Mouse (Mus musculus): ENCODE data around the gene Cnksr1. TPM values are rescaled to one million over a fixed set of nuclear protein-coding genes. Genes with fewer than 3 reads are reported as not detected.
"Not testable (repeated sequence)": the region's sequence is repeated elsewhere in the genome, so short reads cannot be mapped to it uniquely, and the experiment has no call there.

Cnksr1 gene
- polyA plus RNA-seq (2015; fragmentation: Nextera tagmentation; extraction: Ambion mirVana): 7.7 and 10.0 TPM in 2 replicates

- WGBS: 5% methylated on average over 18 of the region's 18 CpGs
- H3K4me2 ChIP-seq: peak within 1 kb of the TSS; percentile 49
- H3K9ac ChIP-seq: peak within 1 kb of the TSS; percentile 6; the same call in 1 of the 2 replicates
- no peaks in the 10 kb centered on the region for H3K9me3 ChIP-seq
- H3K27me3 ChIP-seq (replicated peaks): 0 out of 2 replicates have a peak, but pooled peaks cover 2% of the 10 kb centered on the region
- H3K4me3 ChIP-seq (replicated peaks): peak within 1 kb of the TSS; percentile 37
- H3K36me3 ChIP-seq: no peaks in the 10 kb centered on the region
- peaks cover 8% of the 10 kb centered on the region; the same call in 1 of the 2 replicates for H3K4me1 ChIP-seq
- H3K27ac ChIP-seq: peak within 1 kb of the TSS; percentile 67
- peak; percentile 94 for ATAC-seq (ENCODE audit: insufficient read depth, low FRiP score, low read depth)
These were observed at the start of gene Cnksr1 for GRCm38 (mm10) chr4:134238279-134238651. TSS of gene Cnksr1 (minus strand) at chr4:134238399.

GRCm38 (mm10) chr4:134287575-134288025 is 49.4 kb upstream of the Cnksr1 start, which contains the start of gene Pdik1l:
TSS of gene Pdik1l (minus strand) at chr4:134287895.
- Histone ChIP-seq H3K9me3 (no peaks in the 10 kb centered on the region), H3K27me3 (replicated peaks) (no peaks in the 10 kb centered on the region), H3K27ac (peak within 1 kb of the TSS; percentile 100), H3K36me3 (0 out of 2 replicates have a peak, but pooled peaks cover 8% of the 10 kb centered on the region), H3K4me1 (peaks cover 27% of the 10 kb centered on the region), H3K4me2 (peak within 1 kb of the TSS; percentile 91), H3K9ac (peak within 1 kb of the TSS; percentile 99), H3K4me3 (replicated peaks) (peak within 1 kb of the TSS; percentile 92)
- ATAC-seq (ENCODE audit: insufficient read depth, low FRiP score, low read depth): peak; percentile 79
- 0% methylated on average over 40 of the region's 43 CpGs for WGBS

GRCm38 (mm10) chr4:134287168-134287564 is 49.0 kb upstream of the Cnksr1 start:
- peak; percentile 93 for ATAC-seq (ENCODE audit: insufficient read depth, low FRiP score, low read depth)

GRCm38 (mm10) chr4:134286226-134287167 is 48.3 kb upstream of the Cnksr1 start:
- Histone ChIP-seq H3K27ac (peak overlapping the region; percentile 83), H3K36me3 (peaks cover 18% of the 10 kb centered on the region), H3K4me1 (peaks cover 24% of the 10 kb centered on the region), H3K9ac (peak overlapping the region; percentile 64), H3K9me3 (no peaks in the 10 kb centered on the region), H3K4me2 (peak overlapping the region; percentile 91), H3K4me3 (replicated peaks) (peak overlapping the region; percentile 92), H3K27me3 (replicated peaks) (no peaks in the 10 kb centered on the region)
- peak; percentile 10 for ATAC-seq (ENCODE audit: insufficient read depth, low FRiP score, low read depth)
- whole genome bisulfite sequencing: under 1% methylated on average over 59 of the region's 59 CpGs

More at GRCm38 (mm10) chr4:134287168-134287564, 49.0 kb upstream of the Cnksr1 start:
- H3K27ac ChIP-seq: peak overlapping the region; percentile 100
- H3K9ac ChIP-seq: peak overlapping the region; percentile 99
- H3K4me3 ChIP-seq (replicated peaks): peak overlapping the region; percentile 92
- under 1% methylated on average over 50 of the region's 59 CpGs for WGBS
- no peaks in the 10 kb centered on the region for H3K9me3 ChIP-seq
- no peaks in the 10 kb centered on the region for H3K27me3 ChIP-seq (replicated peaks)
- peaks cover 27% of the 10 kb centered on the region for H3K4me1 ChIP-seq
- H3K36me3 ChIP-seq: peaks cover 12% of the 10 kb centered on the region
- peak overlapping the region; percentile 91 for H3K4me2 ChIP-seq

- 81% methylated on average over 2 of the region's 2 CpGs for WGBS
- peaks cover 24% of the 10 kb centered on the region for H3K36me3 ChIP-seq
- H3K4me2 ChIP-seq: no peak overlapping the region
- H3K9ac ChIP-seq: no peak overlapping the region
- H3K27ac ChIP-seq: no peak overlapping the region
- no peaks in the 10 kb centered on the region for H3K27me3 ChIP-seq (replicated peaks)
- ATAC-seq (ENCODE audit: insufficient read depth, low FRiP score, low read depth): no peak
- H3K4me3 ChIP-seq (replicated peaks): no peak overlapping the region
- peaks cover 24% of the 10 kb centered on the region for H3K4me1 ChIP-seq
- no peaks in the 10 kb centered on the region for H3K9me3 ChIP-seq
These were observed 46.7 kb upstream of the Cnksr1 start for GRCm38 (mm10) chr4:134284942-134285341.

GRCm38 (mm10) chr4:134273417-134274345 is 35.5 kb upstream of the Cnksr1 start:
- peak overlapping the region; percentile 57; the same call in 1 of the 2 replicates for H3K27ac ChIP-seq

GRCm38 (mm10) chr4:134272731-134273416 is 34.7 kb upstream of the Cnksr1 start:
- ATAC-seq (ENCODE audit: insufficient read depth, low FRiP score, low read depth): peak; percentile 16; the same call in 1 of the 2 replicates

More at GRCm38 (mm10) chr4:134273417-134274345, 35.5 kb upstream of the Cnksr1 start:
- peaks cover 10% of the 10 kb centered on the region for H3K36me3 ChIP-seq
- peak; percentile 84 for ATAC-seq (ENCODE audit: insufficient read depth, low FRiP score, low read depth)
- 4% methylated on average over 14 of the region's 14 CpGs for WGBS
- peak overlapping the region; percentile 46 for H3K4me2 ChIP-seq
- no peaks in the 10 kb centered on the region for H3K9me3 ChIP-seq
- no peaks in the 10 kb centered on the region for H3K27me3 ChIP-seq (replicated peaks)
- H3K9ac ChIP-seq: no peak overlapping the region
- H3K4me1 ChIP-seq: 0 out of 2 replicates have a peak, but pooled peaks cover 5% of the 10 kb centered on the region
- H3K4me3 ChIP-seq (replicated peaks): peak overlapping the region; percentile 20; the same call in 1 of the 2 replicates

GRCm38 (mm10) chr4:134271979-134272378 is 33.8 kb upstream of the Cnksr1 start:
- 81% methylated on average over 7 of the region's 7 CpGs for WGBS
- Histone ChIP-seq H3K9me3 (no peaks in the 10 kb centered on the region), H3K9ac (no peak overlapping the region), H3K4me1 (0 out of 2 replicates have a peak, but pooled peaks cover 5% of the 10 kb centered on the region), H3K4me2 (no peak overlapping the region), H3K27ac (no peak overlapping the region), H3K36me3 (0 out of 2 replicates have a peak, but pooled peaks cover 4% of the 10 kb centered on the region), H3K4me3 (replicated peaks) (no peak overlapping the region), H3K27me3 (replicated peaks) (no peaks in the 10 kb centered on the region)
- no peak for ATAC-seq (ENCODE audit: insufficient read depth, low FRiP score, low read depth)

More at GRCm38 (mm10) chr4:134272731-134273416, 34.7 kb upstream of the Cnksr1 start:
- Histone ChIP-seq H3K9ac (no peak overlapping the region), H3K4me3 (replicated peaks) (peak overlapping the region; percentile 20; the same call in 1 of the 2 replicates), H3K9me3 (no peaks in the 10 kb centered on the region), H3K4me2 (peak overlapping the region; percentile 46), H3K27me3 (replicated peaks) (no peaks in the 10 kb centered on the region), H3K4me1 (0 out of 2 replicates have a peak, but pooled peaks cover 5% of the 10 kb centered on the region), H3K36me3 (peaks cover 10% of the 10 kb centered on the region; the same call in 1 of the 2 replicates), H3K27ac (peak overlapping the region; percentile 57)
- 17% methylated on average over 12 of the region's 13 CpGs for WGBS

- H3K4me1 ChIP-seq; H3K4me3 ChIP-seq (replicated peaks); ATAC-seq (ENCODE audit: insufficient read depth, low FRiP score, low read depth); H3K27ac ChIP-seq; H3K4me2 ChIP-seq; H3K9me3 ChIP-seq; H3K9ac ChIP-seq; H3K27me3 ChIP-seq (replicated peaks); H3K36me3 ChIP-seq: not testable (repeated sequence)
These were observed 31.4 kb upstream of the Cnksr1 start for GRCm38 (mm10) chr4:134269622-134270021.

GRCm38 (mm10) chr4:134268102-134268655 is 30.0 kb upstream of the Cnksr1 start:
- H3K4me2 ChIP-seq: no peak overlapping the region
- WGBS: 78% methylated on average over 19 of the region's 19 CpGs

More at GRCm38 (mm10) chr4:134268102-134268655, 30.0 kb upstream of the Cnksr1 start:
- H3K27me3 ChIP-seq (replicated peaks): no peaks in the 10 kb centered on the region
- ATAC-seq (ENCODE audit: insufficient read depth, low FRiP score, low read depth): no peak
- H3K36me3 ChIP-seq: no peaks in the 10 kb centered on the region
- no peak overlapping the region for H3K4me3 ChIP-seq (replicated peaks)
- no peak overlapping the region for H3K27ac ChIP-seq
- 0 out of 2 replicates have a peak, but pooled peaks cover 5% of the 10 kb centered on the region for H3K4me1 ChIP-seq
- H3K9ac ChIP-seq: no peak overlapping the region
- H3K9me3 ChIP-seq: no peaks in the 10 kb centered on the region
